Mouse (Mus musculus): Measurements from ENCODE around the gene BC004004. TPM values are rescaled to one million over a fixed set of nuclear protein-coding genes. Genes with fewer than 3 reads are reported as not detected.
"Not testable (repeated sequence)": the region's sequence is repeated elsewhere in the genome, so short reads cannot be mapped to it uniquely, and the experiment has no call there.

BC004004 gene
- polyA plus RNA-seq, 1 experiment from 2014 or later, result 112 TPM

DNA sequence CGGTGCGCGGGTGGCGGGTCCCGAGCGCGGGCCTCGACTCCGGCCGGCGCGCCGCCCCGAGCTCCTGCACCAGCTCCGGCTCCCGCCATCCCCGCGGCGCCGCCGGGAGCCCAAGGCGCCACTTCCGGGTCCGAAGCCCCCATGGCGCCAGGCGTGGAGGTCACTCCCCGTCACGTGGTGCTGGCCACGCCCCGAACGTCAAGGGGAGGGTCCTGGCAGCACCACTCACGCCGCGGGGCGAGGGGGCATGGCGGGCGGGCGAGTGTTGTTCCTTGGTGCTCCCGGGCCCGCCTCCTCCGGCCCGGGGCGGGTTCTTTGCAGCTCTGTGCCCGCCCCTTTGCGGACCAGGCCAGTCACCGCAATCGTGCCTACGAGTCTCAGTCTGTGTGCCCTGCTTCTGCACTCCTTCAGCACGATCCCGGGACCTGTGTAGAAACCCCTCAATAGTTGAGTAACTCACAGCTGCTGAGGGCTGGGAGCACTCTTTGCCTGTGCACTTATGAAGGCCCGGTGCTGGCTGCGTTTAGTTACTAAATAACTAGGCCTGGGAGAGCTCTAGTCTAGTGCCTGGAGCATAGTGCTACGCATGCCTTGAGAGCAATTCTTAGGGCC is 79.2 kb downstream of the BC004004 start, which contains the start of gene Mtch1:
Gene Mtch1 (minus strand): TSS at position 290 of the 612 bp plus-strand sequence.
- peak; percentile 90 for ATAC-seq (replicated peaks)
- WGBS, result under 1% methylated on average over 53 of the region's 53 CpGs
- peak within 1 kb of the TSS; percentile 73 for H3K4me2 ChIP-seq

DNA sequence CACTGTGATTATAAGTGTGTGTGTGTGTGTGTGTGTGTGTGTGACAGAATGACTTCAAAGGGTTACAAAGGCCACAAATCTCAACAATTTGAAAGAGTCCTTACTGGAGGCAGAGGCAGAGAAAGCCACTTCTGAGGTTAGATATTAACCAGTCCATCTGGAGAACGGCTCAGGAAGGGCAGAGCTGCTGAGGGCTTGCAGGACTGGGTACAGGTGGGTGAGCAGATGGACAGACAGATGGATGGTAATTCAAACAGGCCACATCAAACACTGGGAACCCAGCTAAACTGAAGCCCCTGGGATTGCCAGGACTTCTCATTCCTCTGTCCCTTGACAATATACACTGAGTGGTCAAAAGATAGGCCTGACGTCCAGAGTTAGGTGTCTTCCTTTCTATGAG is 80.4 kb downstream of the BC004004 start:
- Histone ChIP-seq H3K9me3 (no peaks in the 10 kb centered on the region), H3K4me1 (peaks cover 24% of the 10 kb centered on the region), H3K4me3 (no peak overlapping the region), H3K27ac (no peak overlapping the region), H3K27me3 (replicated peaks) (no peaks in the 10 kb centered on the region), H3K9ac (no peak overlapping the region), H3K4me2 (no peak overlapping the region), H3K36me3 (replicated peaks) (no peaks in the 10 kb centered on the region)
- 83% methylated on average over 2 of the region's 2 CpGs for WGBS
- ATAC-seq (replicated peaks), result no peak

More for the DNA sequence above, 79.2 kb downstream of the BC004004 start, which contains the start of gene Mtch1:
- Histone ChIP-seq H3K9me3 (no peaks in the 10 kb centered on the region), H3K9ac (peak within 1 kb of the TSS; percentile 83), H3K4me3 (peak within 1 kb of the TSS; percentile 85), H3K36me3 (replicated peaks) (peaks cover 3% of the 10 kb centered on the region; the same call in 1 of the 2 replicates), H3K27ac (peak within 1 kb of the TSS; percentile 95), H3K4me1 (peaks cover 26% of the 10 kb centered on the region), H3K27me3 (replicated peaks) (no peaks in the 10 kb centered on the region)

DNA sequence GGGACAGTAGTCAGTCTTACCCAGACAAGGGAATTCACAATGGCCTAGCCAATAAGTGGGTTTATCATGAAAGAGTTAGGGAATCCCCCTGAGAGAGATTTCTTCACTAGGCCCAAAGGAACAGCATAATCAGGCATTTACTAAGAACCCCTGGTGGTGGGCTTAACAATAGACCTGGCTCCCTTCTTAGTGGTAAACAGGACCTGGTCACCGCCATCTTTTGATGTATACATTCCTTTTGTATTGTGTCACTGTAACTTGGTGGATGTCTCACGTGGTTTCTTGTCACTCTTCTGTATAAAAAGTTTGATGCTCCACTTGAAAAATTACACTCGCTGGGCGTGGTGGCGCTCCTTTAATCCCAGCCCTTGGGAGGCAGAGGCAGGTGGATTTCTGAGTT is 82.5 kb downstream of the BC004004 start:
- H3K9ac ChIP-seq; H3K27me3 ChIP-seq (replicated peaks); ATAC-seq (replicated peaks); H3K36me3 ChIP-seq (replicated peaks); H3K27ac ChIP-seq; H3K4me2 ChIP-seq; H3K9me3 ChIP-seq; H3K4me3 ChIP-seq: not testable (repeated sequence)
- WGBS, result 55% methylated on average over 5 of the region's 5 CpGs
- H3K4me1 ChIP-seq, result peaks cover 22% of the 10 kb centered on the region

DNA sequence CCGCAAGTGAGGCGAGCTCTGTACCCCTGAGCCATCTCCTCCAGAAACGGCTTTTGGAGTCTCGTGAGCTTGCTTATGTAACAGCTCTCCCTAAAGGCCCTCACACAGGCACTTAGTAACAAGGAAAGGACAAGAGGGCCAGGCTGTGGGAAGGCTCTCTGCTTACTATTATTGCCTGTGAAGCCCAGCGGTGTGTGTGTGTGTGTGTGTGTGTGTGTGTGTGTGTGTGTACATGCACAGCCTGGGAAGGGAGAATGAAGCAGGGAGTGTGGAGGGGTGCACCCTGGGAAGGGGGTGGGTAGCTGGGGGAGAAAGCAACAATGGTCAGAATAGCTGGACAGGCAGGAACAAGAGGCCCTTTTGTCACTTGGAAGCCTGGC is 86.9 kb downstream of the BC004004 start:
- peaks cover 33% of the 10 kb centered on the region for H3K4me1 ChIP-seq
- no peaks in the 10 kb centered on the region for H3K27me3 ChIP-seq (replicated peaks)
- no peaks in the 10 kb centered on the region for H3K9me3 ChIP-seq
- no peak for ATAC-seq (replicated peaks)
- 13% methylated on average over 5 of the region's 5 CpGs for WGBS
- H3K9ac ChIP-seq, result peak overlapping the region; percentile 51
- H3K4me2 ChIP-seq, result peak overlapping the region; percentile 58; the same call in 1 of the 2 replicates
- H3K4me3 ChIP-seq, result no peak overlapping the region
- no peaks in the 10 kb centered on the region for H3K36me3 ChIP-seq (replicated peaks)
- peak overlapping the region; percentile 96 for H3K27ac ChIP-seq

DNA sequence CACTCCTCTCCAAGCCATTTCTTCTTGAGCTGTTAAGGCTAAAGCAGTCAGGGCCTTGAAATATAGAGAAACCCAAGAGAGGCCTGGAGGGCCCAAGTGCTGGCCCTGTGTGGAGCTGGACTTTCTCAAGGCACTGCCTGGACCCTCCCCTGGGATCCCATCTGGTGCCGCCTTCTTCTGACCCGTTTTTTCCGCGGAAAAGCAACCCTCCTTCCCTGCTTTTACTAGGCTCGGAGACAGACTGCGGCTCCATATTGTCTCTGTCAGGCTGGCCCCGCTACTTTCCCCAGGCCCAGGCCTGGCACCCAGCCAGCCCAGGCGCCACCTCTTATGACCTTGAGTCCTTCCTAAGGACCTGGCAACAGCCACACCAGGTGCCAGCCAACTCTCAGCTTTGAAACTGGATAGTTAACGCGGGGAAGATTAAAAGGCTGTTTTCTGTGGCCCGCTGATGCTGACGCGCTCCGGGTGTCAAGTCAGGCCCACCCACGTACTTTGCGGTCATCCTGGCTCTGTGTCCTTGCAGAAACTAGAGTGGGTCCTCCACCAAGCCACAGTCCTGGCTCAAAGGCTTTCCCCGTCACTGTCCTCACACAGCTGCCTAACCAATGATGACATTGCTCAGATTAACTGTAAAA is 87.4 kb downstream of the BC004004 start:
- WGBS, result 7% methylated on average over 17 of the region's 17 CpGs
- Histone ChIP-seq H3K27me3 (replicated peaks) (no peaks in the 10 kb centered on the region), H3K4me1 (peaks cover 33% of the 10 kb centered on the region), H3K9me3 (no peaks in the 10 kb centered on the region), H3K4me2 (peak overlapping the region; percentile 58), H3K9ac (peak overlapping the region; percentile 51), H3K36me3 (replicated peaks) (no peaks in the 10 kb centered on the region), H3K27ac (peak overlapping the region; percentile 96), H3K4me3 (peak overlapping the region; percentile 33)
- ATAC-seq (replicated peaks), result peak; percentile 55

DNA sequence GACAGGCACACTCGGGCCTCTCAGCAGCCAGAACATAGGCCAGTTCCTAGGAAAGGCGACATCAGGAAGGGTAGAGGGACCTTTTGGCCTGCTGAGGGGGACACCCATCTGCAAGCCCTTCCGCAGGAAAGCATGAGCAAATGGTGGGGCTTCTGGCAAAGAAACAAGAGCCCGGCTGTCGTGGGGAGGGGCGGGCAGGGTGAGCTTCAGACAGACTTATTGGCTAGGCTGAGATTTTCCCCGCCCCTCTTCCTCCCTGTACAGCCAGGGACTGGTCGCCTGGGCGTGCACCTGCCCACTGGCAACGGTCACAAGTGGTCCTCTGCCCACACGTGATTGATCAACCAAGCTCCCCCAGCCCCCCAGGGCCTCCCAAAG is 87.9 kb downstream of the BC004004 start:
- H3K27me3 ChIP-seq (replicated peaks), result no peaks in the 10 kb centered on the region
- peak overlapping the region; percentile 58 for H3K4me2 ChIP-seq
- ATAC-seq (replicated peaks), result peak; percentile 97
- peaks cover 33% of the 10 kb centered on the region for H3K4me1 ChIP-seq
- no peaks in the 10 kb centered on the region for H3K9me3 ChIP-seq
- WGBS, result under 1% methylated on average over 11 of the region's 11 CpGs
- no peaks in the 10 kb centered on the region for H3K36me3 ChIP-seq (replicated peaks)
- peak overlapping the region; percentile 51 for H3K9ac ChIP-seq
- H3K27ac ChIP-seq, result peak overlapping the region; percentile 96
- H3K4me3 ChIP-seq, result peak overlapping the region; percentile 33

DNA sequence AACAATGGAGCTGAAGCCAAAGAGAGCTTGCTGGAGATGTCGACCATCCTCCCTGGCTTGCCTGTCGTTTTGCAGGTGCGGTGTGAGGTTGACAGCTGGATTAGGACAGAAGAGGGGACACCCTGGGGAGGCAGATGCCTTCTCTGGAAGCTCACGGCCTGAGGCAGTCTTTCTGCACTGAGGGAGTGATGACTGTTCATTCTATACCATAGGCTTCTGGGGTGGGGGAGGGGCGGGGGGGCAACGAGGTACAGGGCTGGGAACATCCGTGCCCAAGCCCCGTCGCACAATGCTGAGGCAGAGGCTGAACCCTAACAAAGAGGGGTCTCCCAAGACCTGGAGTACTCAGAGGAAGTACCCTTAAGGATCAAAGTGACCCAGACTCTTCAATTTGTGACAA is 88.3 kb downstream of the BC004004 start:
- H3K27ac ChIP-seq, result peak overlapping the region; percentile 96
- H3K9me3 ChIP-seq, result no peaks in the 10 kb centered on the region
- H3K36me3 ChIP-seq (replicated peaks), result no peaks in the 10 kb centered on the region
- H3K9ac ChIP-seq, result peak overlapping the region; percentile 51
- H3K4me2 ChIP-seq, result peak overlapping the region; percentile 58
- peaks cover 33% of the 10 kb centered on the region for H3K4me1 ChIP-seq
- H3K27me3 ChIP-seq (replicated peaks), result no peaks in the 10 kb centered on the region
- peak; percentile 77 for ATAC-seq (replicated peaks)
- peak overlapping the region; percentile 33 for H3K4me3 ChIP-seq
- 2% methylated on average over 9 of the region's 9 CpGs for whole genome bisulfite sequencing

DNA sequence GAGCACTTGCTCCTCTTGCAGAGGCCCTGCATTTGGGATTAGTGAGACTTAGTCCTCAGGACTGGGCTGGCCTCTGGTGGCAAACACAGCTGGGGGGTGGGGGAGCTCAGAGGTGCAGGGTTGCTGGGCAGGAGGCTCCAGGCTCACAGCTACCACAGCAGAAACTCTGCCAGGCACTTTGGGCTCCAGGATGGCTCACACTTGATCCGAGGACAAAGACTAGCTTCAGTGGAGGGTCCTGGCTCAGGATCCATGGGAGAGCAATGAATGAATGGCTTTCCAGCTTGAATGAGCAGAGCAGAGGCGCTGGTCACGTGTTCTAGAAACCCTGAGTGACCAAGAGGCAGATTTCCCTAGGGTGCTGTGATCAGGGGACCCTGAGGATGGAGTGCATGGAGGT is 90.3 kb downstream of the BC004004 start:
- H3K27ac ChIP-seq, result no peak overlapping the region
- ATAC-seq (replicated peaks), result no peak

DNA sequence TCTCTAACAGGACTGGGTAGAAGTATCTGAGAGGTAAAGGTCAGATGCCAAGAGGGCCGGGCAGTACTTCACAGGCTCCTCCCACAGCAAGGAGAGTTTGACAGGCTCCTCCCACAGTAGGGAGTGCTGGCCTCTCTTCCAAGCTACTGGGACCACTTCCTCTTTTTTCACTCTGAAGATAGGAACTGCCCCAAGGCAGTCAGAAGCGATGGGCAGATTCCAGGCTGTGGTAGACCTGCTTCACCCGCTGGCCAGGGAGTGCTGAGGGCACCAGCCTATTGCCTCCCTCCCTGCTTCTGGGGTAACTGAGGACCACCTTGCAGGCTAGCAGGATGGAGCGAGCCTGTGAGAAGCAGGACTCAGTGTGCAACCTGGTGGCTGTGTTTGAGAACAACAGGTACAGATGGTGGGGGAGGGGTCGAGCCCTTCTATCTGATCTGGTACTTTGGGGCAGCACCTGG is 92.2 kb downstream of the BC004004 start, which contains the start of gene Fgd2:
Gene Fgd2 (plus strand): TSS at position 154 of the 461 bp plus-strand sequence.
- Histone ChIP-seq H3K4me3 (no peak within 1 kb of the TSS), H3K9me3 (no peaks in the 10 kb centered on the region), H3K36me3 (replicated peaks) (no peaks in the 10 kb centered on the region), H3K9ac (no peak within 1 kb of the TSS), H3K4me1 (peaks cover 25% of the 10 kb centered on the region), H3K27me3 (replicated peaks) (no peaks in the 10 kb centered on the region), H3K4me2 (no peak within 1 kb of the TSS), H3K27ac (no peak within 1 kb of the TSS)
- WGBS, result 29% methylated on average over 5 of the region's 5 CpGs
- no peak for ATAC-seq (replicated peaks)

More for the DNA sequence above, 90.3 kb downstream of the BC004004 start:
- Histone ChIP-seq H3K9ac (no peak overlapping the region), H3K4me1 (peaks cover 33% of the 10 kb centered on the region), H3K4me2 (no peak overlapping the region), H3K27me3 (replicated peaks) (no peaks in the 10 kb centered on the region), H3K9me3 (no peaks in the 10 kb centered on the region), H3K36me3 (replicated peaks) (no peaks in the 10 kb centered on the region), H3K4me3 (no peak overlapping the region)
- whole genome bisulfite sequencing, result 50% methylated on average over 3 of the region's 3 CpGs

DNA sequence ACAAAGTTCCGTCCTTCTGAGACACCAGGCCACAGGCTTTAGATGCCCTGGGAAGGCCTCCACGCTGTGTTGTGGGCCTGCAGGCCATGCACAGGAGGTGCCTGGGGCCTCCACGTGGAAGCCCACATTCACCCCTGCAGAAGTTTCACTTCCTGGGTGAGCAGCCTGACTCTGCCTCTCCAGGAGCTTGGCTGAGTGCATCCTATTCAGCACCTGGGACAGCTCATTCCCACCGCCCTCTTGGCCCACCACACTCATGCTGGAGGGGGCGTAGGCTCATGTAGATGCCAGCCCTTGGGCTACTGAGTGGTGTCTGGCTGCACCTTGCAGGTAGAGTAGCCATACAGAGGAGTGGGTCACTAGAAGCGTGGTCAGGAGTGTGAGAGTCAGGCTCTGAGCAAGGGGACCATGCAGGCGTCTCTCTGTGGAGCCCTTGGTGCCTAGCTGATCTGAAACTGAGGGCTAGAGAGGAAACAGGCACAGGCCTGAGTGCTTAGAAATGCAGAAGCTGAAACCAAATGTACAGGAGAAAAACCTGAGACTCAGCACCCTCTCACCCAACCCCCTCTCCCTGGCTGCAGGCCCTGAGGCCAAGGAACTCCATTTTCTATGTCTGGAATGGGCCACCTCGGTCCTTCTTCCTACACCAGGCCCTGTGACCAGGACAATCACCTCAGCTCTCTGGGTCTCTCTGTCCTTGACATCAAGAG is 93.5 kb downstream of the BC004004 start:
- Histone ChIP-seq H3K4me3 (no peak overlapping the region), H3K27ac (no peak overlapping the region), H3K4me2 (no peak overlapping the region), H3K36me3 (replicated peaks) (no peaks in the 10 kb centered on the region), H3K9ac (no peak overlapping the region), H3K9me3 (no peaks in the 10 kb centered on the region), H3K4me1 (peaks cover 11% of the 10 kb centered on the region), H3K27me3 (replicated peaks) (no peaks in the 10 kb centered on the region)
- 59% methylated on average over 8 of the region's 8 CpGs for WGBS
- no peak for ATAC-seq (replicated peaks)

DNA sequence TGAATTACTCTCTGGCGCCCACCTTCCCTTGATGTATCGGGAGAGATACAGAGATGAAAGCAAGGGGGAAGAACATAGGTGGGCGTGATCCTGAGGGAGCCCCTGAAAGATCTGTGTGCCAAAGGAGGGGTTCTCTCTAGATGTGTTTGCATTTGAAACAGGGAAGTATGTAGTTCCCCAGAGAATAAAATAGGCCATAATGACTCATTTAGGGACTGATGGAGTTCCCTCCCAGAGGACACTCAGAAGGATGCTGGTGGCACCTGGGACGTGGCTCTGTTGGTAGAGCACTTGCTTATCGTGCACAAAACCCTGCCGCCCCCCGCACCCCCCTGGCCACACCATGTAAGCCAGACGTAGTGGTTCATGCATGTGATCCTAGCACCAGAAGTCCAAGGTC is 94.5 kb downstream of the BC004004 start:
- H3K4me1 ChIP-seq, result peaks cover 5% of the 10 kb centered on the region; the same call in 1 of the 2 replicates
- no peaks in the 10 kb centered on the region for H3K9me3 ChIP-seq
- no peaks in the 10 kb centered on the region for H3K36me3 ChIP-seq (replicated peaks)
- 79% methylated on average over 8 of the region's 8 CpGs for WGBS
- H3K27me3 ChIP-seq (replicated peaks), result no peaks in the 10 kb centered on the region
- no peak overlapping the region for H3K9ac ChIP-seq
- ATAC-seq (replicated peaks), result no peak
- H3K4me3 ChIP-seq, result no peak overlapping the region
- H3K27ac ChIP-seq, result no peak overlapping the region
- no peak overlapping the region for H3K4me2 ChIP-seq

Data from midbrain, embryonic 15.5 days (tissue).